Mouse (Mus musculus) heart, embryonic 16.5 days (tissue): ENCODE data around the gene Sfn. TPM values are rescaled to one million over a fixed set of nuclear protein-coding genes. Genes with fewer than 3 reads are reported as not detected.

Experiments used
- ATAC-seq: fragments of 200-750 bp; cut with Nextera tagmentation; replicated peaks from 2 replicates; pipeline ENCODE4 v1.8.0; 2017; ENCODE audit warnings: moderate number of reproducible peaks; ENCODE audit not compliant: insufficient read depth, low FRiP score; ENCODE audit errors: extremely low read depth
- H3K27ac ChIP-seq: fragments of 300-500 bp; sonication (generic); 2 replicates; pipeline ENCODE4 v1.5.1; 2014; ENCODE audit warnings: mild to moderate bottlenecking, low read length, control low read depth, moderate library complexity
- H3K27me3 ChIP-seq: fragments of 300-500 bp; sonication (generic); 2 replicates; pipeline ENCODE4 v1.6.1; 2014; ENCODE audit warnings: low read length, mixed read lengths; ENCODE audit not compliant: control insufficient read depth, insufficient read depth
- H3K36me3 ChIP-seq: fragments of 300-500 bp; sonication (generic); 2 replicates; pipeline ENCODE4 v1.6.1; 2014; ENCODE audit not compliant: control insufficient read depth, insufficient read depth
- H3K4me1 ChIP-seq: fragments of 300-500 bp; sonication (generic); 2 replicates; pipeline ENCODE4 v1.6.1; 2014; ENCODE audit warnings: low read length, mixed read lengths; ENCODE audit not compliant: control insufficient read depth, insufficient read depth
- H3K4me2 ChIP-seq: fragments of 300-500 bp; sonication (generic); 2 replicates; pipeline ENCODE4 v1.6.1; 2014; ENCODE audit warnings: low read depth, mild to moderate bottlenecking, control low read depth, low read length
- H3K4me3 ChIP-seq: fragments of 300-500 bp; sonication (generic); 2 replicates; pipeline ENCODE4 v1.5.1; 2014; ENCODE audit warnings: mild to moderate bottlenecking, control low read depth, low read length
- H3K9ac ChIP-seq: fragments of 300-500 bp; sonication (generic); 2 replicates; pipeline ENCODE4 v1.6.1; 2014; ENCODE audit warnings: low read length, control low read depth
- H3K9me3 ChIP-seq: fragments of 300-500 bp; sonication (generic); replicated peaks from 2 replicates; pipeline ENCODE4 v1.6.1; 2016; ENCODE audit warnings: low read length; ENCODE audit not compliant: control insufficient read depth
- WGBS: fragments of 180-500 bp; shearing (Covaris S2); extraction: QIAGEN DNeasy Blood & Tissue Kit; methylation state at CpG from one replicate; pipeline ENCODE4 v1.1.7; 2014; 5-methylcytosine and 5-hydroxymethylcytosine counted together
- microRNA-seq: library from miRNA; unstranded; fragments of <30 nt; microRNA quantifications from one replicate; pipeline ENCODE4, GENCODE M21; 2017
- polyA plus RNA-seq: library from polyadenylated mRNA; unstranded; fragments of >200 nt; fragmentation: Nextera tagmentation; extraction: Ambion mirVana; gene quantifications from 2 replicates; pipeline ENCODE4 v1.2.1, GENCODE M21; 2015

Sfn gene
- polyA plus RNA-seq, 1 experiment from 2014 or later: 20.6 TPM

GRCm38 (mm10) chr4:133561622-133562021 lies 40.3 kb downstream of the Sfn start:
- Histone ChIP-seq H3K27me3 (no peaks in the 10 kb centered on the region), H3K4me3 (no peak overlapping the region), H3K4me2 (no peak overlapping the region), H3K9me3 (no peaks in the 10 kb centered on the region; the same call in 1 of the 2 replicates), H3K36me3 (no peaks in the 10 kb centered on the region), H3K9ac (no peak overlapping the region), H3K27ac (no peak overlapping the region), H3K4me1 (no peaks in the 10 kb centered on the region)
- ATAC-seq: no peak
- WGBS: 75% methylated on average over 4 of the region's 4 CpGs

- no peaks in the 10 kb centered on the region; the same call in 1 of the 2 replicates for H3K9me3 ChIP-seq
- H3K4me2 ChIP-seq: no peak overlapping the region
- H3K4me1 ChIP-seq: no peaks in the 10 kb centered on the region
- no peak for ATAC-seq
- WGBS: 67% methylated on average over 4 of the region's 4 CpGs
- H3K36me3 ChIP-seq: no peaks in the 10 kb centered on the region
- H3K27ac ChIP-seq: no peak overlapping the region
- H3K4me3 ChIP-seq: no peak overlapping the region
- H3K27me3 ChIP-seq: no peaks in the 10 kb centered on the region
- H3K9ac ChIP-seq: no peak overlapping the region
Measured at GRCm38 (mm10) chr4:133559846-133560245, 42.1 kb downstream of the Sfn start.

- Histone ChIP-seq H3K27ac (no peak overlapping the region), H3K4me2 (no peak overlapping the region), H3K9ac (no peak overlapping the region), H3K4me1 (peaks cover 9% of the 10 kb centered on the region), H3K9me3 (no peaks in the 10 kb centered on the region), H3K27me3 (no peaks in the 10 kb centered on the region), H3K4me3 (no peak overlapping the region), H3K36me3 (no peaks in the 10 kb centered on the region)
- 43% methylated on average over 10 of the region's 10 CpGs for WGBS
- no peak for ATAC-seq
Measured at GRCm38 (mm10) chr4:133557041-133557717, 44.8 kb downstream of the Sfn start.

- H3K9me3 ChIP-seq: no peaks in the 10 kb centered on the region
- H3K4me3 ChIP-seq: peak overlapping the region; percentile 64
- H3K36me3 ChIP-seq: no peaks in the 10 kb centered on the region
- H3K4me1 ChIP-seq: peaks cover 9% of the 10 kb centered on the region
- H3K27me3 ChIP-seq: no peaks in the 10 kb centered on the region
- H3K27ac ChIP-seq: peak overlapping the region; percentile 97
- 45% methylated on average over 19 of the region's 19 CpGs for WGBS
- ATAC-seq: no peak; the same call in 1 of the 2 replicates
- H3K9ac ChIP-seq: peak overlapping the region; percentile 81
- H3K4me2 ChIP-seq: peak overlapping the region; percentile 75
Measured at GRCm38 (mm10) chr4:133553448-133554330, 48.3 kb downstream of the Sfn start.

- Histone ChIP-seq H3K4me3 (peak within 1 kb of the TSS; percentile 64), H3K9ac (peak within 1 kb of the TSS; percentile 81), H3K4me1 (peaks cover 9% of the 10 kb centered on the region), H3K27me3 (no peaks in the 10 kb centered on the region), H3K4me2 (peak within 1 kb of the TSS; percentile 75), H3K36me3 (no peaks in the 10 kb centered on the region), H3K9me3 (peaks cover 2% of the 10 kb centered on the region; the same call in 1 of the 2 replicates), H3K27ac (peak within 1 kb of the TSS; percentile 97)
- 42% methylated on average over 10 of the region's 10 CpGs for WGBS
- peak; percentile 74 for ATAC-seq
Measured at GRCm38 (mm10) chr4:133552768-133553447, 49.1 kb downstream of the Sfn start, which contains the start of gene Nr0b2. TSS of gene Nr0b2 (plus strand) at chr4:133553376.

GRCm38 (mm10) chr4:133552029-133552428 lies 49.9 kb downstream of the Sfn start:
- H3K4me1 ChIP-seq: peaks cover 9% of the 10 kb centered on the region
- no peak overlapping the region for H3K9ac ChIP-seq
- no peaks in the 10 kb centered on the region for H3K27me3 ChIP-seq
- H3K4me2 ChIP-seq: no peak overlapping the region
- no peak for ATAC-seq
- no peak overlapping the region for H3K27ac ChIP-seq
- H3K9me3 ChIP-seq: peaks cover 2% of the 10 kb centered on the region; the same call in 1 of the 2 replicates
- H3K36me3 ChIP-seq: no peaks in the 10 kb centered on the region
- WGBS: 80% methylated on average over 1 of the region's 1 CpGs
- no peak overlapping the region for H3K4me3 ChIP-seq

Small RNA genes within 50 kb of the gene (microRNA-seq; reads per million reads assigned to microRNA genes)
- not detected for gene Gm23158

Other genes starting within 250 kb of the Sfn start
- gene Wdtc1, start 248.7 kb downstream of the Sfn start, polyA plus RNA-seq: 13.5 and 13.7 TPM in 2 replicates
- gene Slc9a1, start 232.5 kb downstream of the Sfn start, polyA plus RNA-seq: 7.2 and 8.1 TPM in 2 replicates
- gene Tent5b, start 122.0 kb downstream of the Sfn start, polyA plus RNA-seq: 1.0 and 1.3 TPM in 2 replicates
- gene Trnp1, start 103.6 kb downstream of the Sfn start, polyA plus RNA-seq: 0.64 and 1.5 TPM in 2 replicates
- gene Kdf1, start 83.2 kb downstream of the Sfn start, polyA plus RNA-seq: 3.1 and 4.5 TPM in 2 replicates
- gene Nudc, start 56.2 kb downstream of the Sfn start, polyA plus RNA-seq: 209 and 234 TPM in 2 replicates
- gene Nr0b2, start 48.8 kb downstream of the Sfn start, polyA plus RNA-seq: 20.1 and 22.3 TPM in 2 replicates
- 4.6 and 4.7 TPM in 2 replicates for gene Gpatch3, start 27.4 kb downstream of the Sfn start, polyA plus RNA-seq
- 12.0 and 12.7 TPM in 2 replicates for gene Gpn2, start 17.8 kb downstream of the Sfn start, polyA plus RNA-seq
- gene Zdhhc18, start 48.0 kb upstream of the Sfn start, polyA plus RNA-seq: 1.8 and 2.2 TPM in 2 replicates
- 13.9 and 16.7 TPM in 2 replicates for gene Pigv, start 70.5 kb upstream of the Sfn start, polyA plus RNA-seq
- 18.8 and 20.0 TPM in 2 replicates for gene Arid1a, start 154.6 kb upstream of the Sfn start, polyA plus RNA-seq